Mouse (Mus musculus) frontal cortex, postnatal 36 days (tissue): ENCODE data around the gene Gmds.

ENCODE experiments used
- DNase-seq, 2 experiments: peaks; one replicate each; pipeline ENCODE4 v3.0.0; 2022; ENCODE audit warnings: low spot score in 2 of 2

Gene Gmds

GRCm38 (mm10) chr13:32267184-32267775 lies 71.3 kb downstream of the Gmds start:
- no peak for DNase-seq

DNA sequence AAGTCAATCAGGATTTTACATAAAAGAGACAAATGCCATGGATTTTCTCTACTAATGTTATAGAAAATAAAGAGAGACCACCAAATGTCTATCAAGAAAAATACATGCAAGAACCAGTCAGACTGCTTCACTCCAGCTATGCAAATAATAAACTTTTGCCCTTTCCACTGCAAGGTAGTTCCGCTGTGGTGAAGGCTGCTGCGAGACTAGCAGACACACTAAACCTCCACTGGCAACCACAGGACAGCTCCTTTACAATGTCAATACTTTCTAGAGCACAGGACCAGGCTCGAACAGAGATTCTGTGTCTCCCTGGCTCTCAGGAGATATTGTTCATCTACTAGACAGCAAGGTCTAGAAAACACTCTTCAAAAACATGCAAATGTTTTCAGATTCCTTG lies 71.8 kb downstream of the Gmds start:
- DNase-seq: no peak

- DNase-seq: no peak
Observed at GRCm38 (mm10) chr13:32256121-32256520, 82.4 kb downstream of the Gmds start.

DNA sequence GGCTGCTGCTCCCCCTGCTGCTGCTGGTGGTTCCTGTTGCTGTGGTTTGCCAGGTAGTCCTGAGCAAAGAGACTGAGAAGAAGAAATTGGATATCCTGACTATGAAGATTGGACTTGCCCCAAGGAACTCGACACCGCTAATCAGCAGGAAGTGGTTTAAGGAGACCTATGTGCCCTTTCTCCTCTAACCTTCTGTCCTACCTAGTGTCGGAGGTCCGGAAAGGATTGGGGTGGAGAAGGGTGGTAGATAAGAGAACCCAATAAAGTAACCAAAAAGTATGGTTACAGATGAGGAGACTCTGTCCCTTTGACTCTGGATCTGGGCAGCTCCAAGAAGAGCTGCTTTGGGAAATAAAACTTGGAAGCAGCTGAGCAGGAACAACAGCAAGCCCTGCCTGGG lies 86.3 kb downstream of the Gmds start:
- DNase-seq: no peak

GRCm38 (mm10) chr13:32242200-32242599 lies 96.3 kb downstream of the Gmds start:
- DNase-seq: no peak

- DNase-seq: no peak
Observed at GRCm38 (mm10) chr13:32236269-32236678, 102.3 kb downstream of the Gmds start.

GRCm38 (mm10) chr13:32235046-32235445 lies 103.5 kb downstream of the Gmds start:
- no peak for DNase-seq

DNA sequence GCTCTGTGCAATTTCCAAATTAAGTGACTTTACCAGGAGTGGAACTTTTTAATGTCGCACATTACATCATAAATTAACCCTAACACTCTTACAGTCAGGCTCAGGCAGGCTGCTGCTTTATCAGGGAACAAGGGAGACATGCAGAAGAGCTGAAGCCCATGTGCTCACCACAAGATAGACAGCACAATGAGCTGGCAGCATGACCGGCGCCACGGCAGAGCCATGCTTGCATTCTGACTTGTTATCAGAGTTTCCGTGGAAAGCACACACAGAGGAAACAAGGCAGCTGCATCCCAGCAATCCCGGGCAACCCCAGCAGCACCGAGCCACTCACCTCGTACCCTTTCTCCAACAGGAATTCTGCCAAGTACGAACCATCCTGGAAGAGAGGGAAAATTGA lies 104.5 kb downstream of the Gmds start:
- no peak for DNase-seq

- DNase-seq: no peak
Observed at GRCm38 (mm10) chr13:32232391-32232790, 106.1 kb downstream of the Gmds start.

- DNase-seq: no peak
Observed at GRCm38 (mm10) chr13:32231956-32232355, 106.6 kb downstream of the Gmds start.

GRCm38 (mm10) chr13:32227874-32228562 lies 110.5 kb downstream of the Gmds start:
- DNase-seq: no peak

DNA sequence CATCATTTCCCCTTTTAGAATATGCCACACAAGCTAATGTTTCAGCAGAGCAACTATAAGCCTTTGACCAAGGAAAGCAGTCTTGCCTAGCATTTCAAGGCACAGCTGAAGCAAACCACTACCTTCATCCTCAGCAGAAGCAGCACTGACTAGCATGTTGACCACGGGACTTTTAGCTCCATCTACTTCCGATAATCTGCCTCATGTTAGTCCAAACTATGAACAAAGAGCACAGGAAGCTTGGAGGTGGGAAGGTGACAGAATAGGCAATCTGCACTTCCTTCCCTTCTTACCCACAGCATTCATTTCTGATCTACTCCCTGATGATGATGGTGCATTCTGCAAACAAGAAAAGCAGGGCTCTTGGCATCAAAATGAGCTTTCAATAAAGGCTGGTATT lies 120.9 kb downstream of the Gmds start:
- no peak for DNase-seq

DNA sequence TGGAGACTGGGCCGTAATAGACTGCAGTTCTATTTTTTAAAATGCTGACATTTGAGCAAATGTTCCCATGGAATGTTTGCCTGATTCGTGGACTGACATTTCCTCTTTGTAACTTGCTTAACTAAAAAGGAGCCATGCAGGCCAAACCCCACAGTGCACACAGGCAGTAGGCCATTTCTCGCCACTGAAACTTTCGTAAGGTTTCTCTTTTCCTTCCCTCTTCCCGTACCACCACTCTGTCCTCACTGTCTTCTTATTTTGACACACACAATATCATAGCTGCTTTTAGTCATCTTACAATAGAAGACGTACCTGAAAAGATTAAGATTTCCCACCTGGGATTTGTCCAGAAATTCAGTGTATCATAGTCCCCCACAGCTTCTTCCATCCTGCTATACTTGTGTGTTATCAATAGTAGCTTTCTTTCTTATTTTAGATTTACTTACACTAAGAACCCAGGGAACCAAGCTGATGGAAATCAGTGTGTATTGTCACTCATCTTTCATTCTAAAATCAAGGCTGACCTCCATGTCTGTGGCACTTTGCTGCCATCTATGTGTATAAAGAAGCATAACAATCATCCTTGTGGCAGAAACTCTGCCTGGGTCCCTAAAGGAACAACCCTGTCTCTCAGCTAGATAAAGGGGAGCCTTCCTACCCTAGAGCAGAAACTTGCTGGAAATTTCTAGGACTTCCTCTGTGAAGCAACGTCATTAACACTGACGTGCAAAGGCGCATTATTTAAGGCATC lies 124.7 kb downstream of the Gmds start:
- peak in 1 of 2 experiments; percentile 53 for DNase-seq

DNA sequence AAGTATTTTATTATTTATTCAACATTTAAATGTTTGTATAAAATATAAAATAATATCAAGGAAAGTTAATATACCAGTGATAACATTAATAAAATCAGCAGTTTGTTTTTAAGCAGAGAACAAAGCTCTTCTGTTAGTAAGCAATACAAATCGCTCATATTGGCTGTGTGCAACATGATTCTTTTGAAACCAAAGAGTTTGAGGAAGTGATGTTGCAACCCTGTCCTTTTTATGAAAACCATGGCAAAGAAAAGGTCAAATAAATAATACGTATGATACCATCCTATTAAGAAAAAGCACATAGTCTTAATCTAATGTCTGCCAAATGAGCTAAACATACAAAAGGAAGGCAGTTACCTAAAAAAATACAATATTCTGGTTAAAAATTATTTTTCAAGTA lies 126.4 kb downstream of the Gmds start:
- no peak for DNase-seq

GRCm38 (mm10) chr13:32207172-32207908 lies 131.2 kb downstream of the Gmds start:
- no peak for DNase-seq

GRCm38 (mm10) chr13:32179906-32180305 lies 158.6 kb downstream of the Gmds start:
- no peak for DNase-seq

- DNase-seq: no peak
Observed at GRCm38 (mm10) chr13:32178682-32179081, 159.9 kb downstream of the Gmds start.

GRCm38 (mm10) chr13:32177852-32178453 lies 160.6 kb downstream of the Gmds start:
- no peak for DNase-seq

GRCm38 (mm10) chr13:32175028-32175427 lies 163.5 kb downstream of the Gmds start:
- no peak for DNase-seq

DNA sequence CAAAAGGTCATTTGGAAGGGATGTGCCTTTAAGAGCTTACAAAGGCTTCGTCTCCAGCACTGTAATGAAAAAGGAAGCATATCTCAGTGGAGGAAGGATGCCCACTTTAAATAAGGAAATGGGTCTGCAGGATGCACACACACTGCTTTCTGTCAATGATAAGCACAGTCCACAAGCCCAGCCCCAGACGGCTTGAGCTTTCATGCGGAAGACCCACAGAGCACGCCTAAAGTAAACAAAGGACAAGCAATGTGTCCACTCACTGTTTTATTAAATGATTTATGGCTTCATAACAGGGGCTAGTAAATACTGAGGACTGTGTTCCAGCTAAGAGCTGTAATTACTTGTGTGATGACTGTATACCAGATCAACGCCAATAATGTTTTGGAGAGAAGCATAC lies 169.4 kb downstream of the Gmds start:
- no peak for DNase-seq

GRCm38 (mm10) chr13:32167806-32168205 lies 170.7 kb downstream of the Gmds start:
- no peak for DNase-seq

- no peak for DNase-seq
Observed at GRCm38 (mm10) chr13:32165581-32165980, 173.0 kb downstream of the Gmds start.
